Mouse (Mus musculus): ENCODE measurements around the gene Atp1a2. TPM values are rescaled to one million over a fixed set of nuclear protein-coding genes. Genes with fewer than 3 reads are reported as not detected.

The Atp1a2 gene
- 130 and 131 TPM in 2 replicates for total RNA-seq (2014; rRNA removed; ENCODE audit: low replicate concordance)
- 27.1 and 29.0 TPM in 2 replicates for polyA plus RNA-seq (2015; fragmentation: Nextera tagmentation; extraction: Ambion mirVana)

- no peaks in the 10 kb centered on the region for H3K9me3 ChIP-seq (replicated peaks; ENCODE audit: control insufficient read depth, low read length)
- peak; percentile 77 for DNase-seq (ENCODE audit: low spot score)
- H3K4me1 ChIP-seq (ENCODE audit: control insufficient read depth, insufficient read depth): peaks cover 48% of the 10 kb centered on the region
These were observed at the start of gene Atp1a2 for GRCm38 (mm10) chr1:172297611-172298537. TSS of gene Atp1a2 (minus strand) at chr1:172298064.

GRCm38 (mm10) chr1:172347382-172347781 lies 49.5 kb upstream of the Atp1a2 start:
- Histone ChIP-seq H3K27ac (ENCODE audit: low read depth) (no peak overlapping the region), H3K4me2 (ENCODE audit: low read depth, low read length) (no peak overlapping the region), H3K4me1 (ENCODE audit: control insufficient read depth, insufficient read depth) (peaks cover 2% of the 10 kb centered on the region; the same call in 1 of the 2 replicates), H3K4me3 (ENCODE audit: low read depth, low read length) (no peak overlapping the region), H3K9me3 (replicated peaks; ENCODE audit: control insufficient read depth, low read length) (no peaks in the 10 kb centered on the region), H3K9ac (replicated peaks; ENCODE audit: low read depth, low read length) (no peak overlapping the region), H3K36me3 (replicated peaks; ENCODE audit: control insufficient read depth, insufficient read depth, low read length) (no peaks in the 10 kb centered on the region), H3K27me3 (ENCODE audit: control insufficient read depth, insufficient read depth, low read length) (peaks cover 32% of the 10 kb centered on the region)
- no peak for TF ChIP-seq CTCF (IDR thresholded peaks at IDR 0.05; ENCODE audit: low read depth)
- TF ChIP-seq EP300 (IDR thresholded peaks at IDR 0.05; ENCODE audit: low read depth): no peak
- DNase-seq (ENCODE audit: low spot score): no peak
- 80% methylated on average over 12 of the region's 12 CpGs for WGBS
- ATAC-seq (ENCODE audit: insufficient read depth, low read depth): no peak

More at GRCm38 (mm10) chr1:172297611-172298537, at the start of gene Atp1a2:
- peak; percentile 68 for ATAC-seq (ENCODE audit: insufficient read depth, low read depth)
- Histone ChIP-seq H3K4me3 (ENCODE audit: low read depth, low read length) (peak within 1 kb of the TSS; percentile 44), H3K4me2 (ENCODE audit: low read depth, low read length) (peak within 1 kb of the TSS; percentile 64), H3K27ac (ENCODE audit: low read depth) (peak within 1 kb of the TSS; percentile 89), H3K36me3 (replicated peaks; ENCODE audit: control insufficient read depth, insufficient read depth, low read length) (0 out of 2 replicates have a peak, but pooled peaks cover under 1% of the 10 kb centered on the region), H3K27me3 (ENCODE audit: control insufficient read depth, insufficient read depth, low read length) (no peaks in the 10 kb centered on the region), H3K9ac (replicated peaks; ENCODE audit: low read depth, low read length) (peak within 1 kb of the TSS; percentile 61)
- TF ChIP-seq EP300 (IDR thresholded peaks at IDR 0.05; ENCODE audit: low read depth): no peak
- no peak for TF ChIP-seq CTCF (IDR thresholded peaks at IDR 0.05; ENCODE audit: low read depth)
- 9% methylated on average over 16 of the region's 16 CpGs for WGBS

GRCm38 (mm10) chr1:172346707-172347106 lies 48.8 kb upstream of the Atp1a2 start:
- TF ChIP-seq EP300 (IDR thresholded peaks at IDR 0.05; ENCODE audit: low read depth) (no peak), CTCF (IDR thresholded peaks at IDR 0.05; ENCODE audit: low read depth) (no peak)
- no peak overlapping the region for H3K4me2 ChIP-seq (ENCODE audit: low read depth, low read length)
- peaks cover 2% of the 10 kb centered on the region; the same call in 1 of the 2 replicates for H3K4me1 ChIP-seq (ENCODE audit: control insufficient read depth, insufficient read depth)
- peaks cover 33% of the 10 kb centered on the region for H3K27me3 ChIP-seq (ENCODE audit: control insufficient read depth, insufficient read depth, low read length)
- WGBS: 74% methylated on average over 10 of the region's 10 CpGs
- DNase-seq (ENCODE audit: low spot score): no peak
- no peak overlapping the region for H3K4me3 ChIP-seq (ENCODE audit: low read depth, low read length)
- H3K36me3 ChIP-seq (replicated peaks; ENCODE audit: control insufficient read depth, insufficient read depth, low read length): no peaks in the 10 kb centered on the region
- no peak overlapping the region for H3K27ac ChIP-seq (ENCODE audit: low read depth)
- H3K9me3 ChIP-seq (replicated peaks; ENCODE audit: control insufficient read depth, low read length): no peaks in the 10 kb centered on the region
- H3K9ac ChIP-seq (replicated peaks; ENCODE audit: low read depth, low read length): no peak overlapping the region
- no peak for ATAC-seq (ENCODE audit: insufficient read depth, low read depth)

- 80% methylated on average over 7 of the region's 7 CpGs for WGBS
- H3K9ac ChIP-seq (replicated peaks; ENCODE audit: low read depth, low read length): no peak overlapping the region
- H3K27me3 ChIP-seq (ENCODE audit: control insufficient read depth, insufficient read depth, low read length): peaks cover 32% of the 10 kb centered on the region
- peaks cover 8% of the 10 kb centered on the region for H3K4me1 ChIP-seq (ENCODE audit: control insufficient read depth, insufficient read depth)
- no peaks in the 10 kb centered on the region for H3K36me3 ChIP-seq (replicated peaks; ENCODE audit: control insufficient read depth, insufficient read depth, low read length)
- H3K4me2 ChIP-seq (ENCODE audit: low read depth, low read length): no peak overlapping the region
- DNase-seq (ENCODE audit: low spot score) (no peak), ATAC-seq (ENCODE audit: insufficient read depth, low read depth) (no peak)
- no peaks in the 10 kb centered on the region for H3K9me3 ChIP-seq (replicated peaks; ENCODE audit: control insufficient read depth, low read length)
- H3K4me3 ChIP-seq (ENCODE audit: low read depth, low read length): no peak overlapping the region
- TF ChIP-seq EP300 (IDR thresholded peaks at IDR 0.05; ENCODE audit: low read depth): no peak
- TF ChIP-seq CTCF (IDR thresholded peaks at IDR 0.05; ENCODE audit: low read depth): no peak
- H3K27ac ChIP-seq (ENCODE audit: low read depth): no peak overlapping the region
These were observed 47.0 kb upstream of the Atp1a2 start for GRCm38 (mm10) chr1:172344820-172345219.

GRCm38 (mm10) chr1:172343914-172344313 lies 46.0 kb upstream of the Atp1a2 start:
- H3K9ac ChIP-seq (replicated peaks; ENCODE audit: low read depth, low read length): no peak overlapping the region
- 47% methylated on average over 3 of the region's 3 CpGs for WGBS
- peaks cover 8% of the 10 kb centered on the region for H3K4me1 ChIP-seq (ENCODE audit: control insufficient read depth, insufficient read depth)
- no peak for DNase-seq (ENCODE audit: low spot score)
- no peak overlapping the region for H3K27ac ChIP-seq (ENCODE audit: low read depth)
- no peak overlapping the region for H3K4me3 ChIP-seq (ENCODE audit: low read depth, low read length)
- no peak for TF ChIP-seq EP300 (IDR thresholded peaks at IDR 0.05; ENCODE audit: low read depth)
- no peak for TF ChIP-seq CTCF (IDR thresholded peaks at IDR 0.05; ENCODE audit: low read depth)
- H3K36me3 ChIP-seq (replicated peaks; ENCODE audit: control insufficient read depth, insufficient read depth, low read length): no peaks in the 10 kb centered on the region
- peaks cover 28% of the 10 kb centered on the region for H3K27me3 ChIP-seq (ENCODE audit: control insufficient read depth, insufficient read depth, low read length)
- ATAC-seq (ENCODE audit: insufficient read depth, low read depth): no peak
- no peak overlapping the region for H3K4me2 ChIP-seq (ENCODE audit: low read depth, low read length)
- no peaks in the 10 kb centered on the region for H3K9me3 ChIP-seq (replicated peaks; ENCODE audit: control insufficient read depth, low read length)
